Mouse (Mus musculus): ENCODE measurements around the gene Ppp1r14a. TPM values are rescaled to one million over a fixed set of nuclear protein-coding genes. Genes with fewer than 3 reads are reported as not detected.

Ppp1r14a gene
- total RNA-seq, 2 experiments from 2014 or later: not detected

DNA sequence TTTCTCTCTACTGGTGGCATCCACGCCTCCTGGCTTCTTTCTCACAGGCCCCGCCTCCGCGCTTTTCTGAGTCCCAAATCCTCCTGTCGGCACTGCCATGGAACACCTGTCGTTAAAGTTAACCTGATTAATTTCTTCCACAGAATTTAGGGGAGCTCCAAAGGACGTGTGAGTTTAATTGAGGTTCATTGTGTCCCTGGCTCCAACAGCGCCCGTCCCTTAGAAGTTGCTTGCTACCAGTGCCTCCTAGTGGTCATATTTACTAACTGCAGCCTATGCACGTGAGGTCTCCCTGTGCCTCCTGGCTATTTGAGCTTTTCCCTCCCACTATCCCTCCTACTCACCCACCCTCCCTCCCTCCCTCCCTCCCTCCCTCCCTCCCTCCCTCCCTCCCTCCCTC is 7.9 kb downstream of the Ppp1r14a start:
- ATAC-seq (replicated peaks; ENCODE audit: low FRiP score, poor library complexity, severe bottlenecking): peak; percentile 78; the same call in 1 of the 2 replicates

DNA sequence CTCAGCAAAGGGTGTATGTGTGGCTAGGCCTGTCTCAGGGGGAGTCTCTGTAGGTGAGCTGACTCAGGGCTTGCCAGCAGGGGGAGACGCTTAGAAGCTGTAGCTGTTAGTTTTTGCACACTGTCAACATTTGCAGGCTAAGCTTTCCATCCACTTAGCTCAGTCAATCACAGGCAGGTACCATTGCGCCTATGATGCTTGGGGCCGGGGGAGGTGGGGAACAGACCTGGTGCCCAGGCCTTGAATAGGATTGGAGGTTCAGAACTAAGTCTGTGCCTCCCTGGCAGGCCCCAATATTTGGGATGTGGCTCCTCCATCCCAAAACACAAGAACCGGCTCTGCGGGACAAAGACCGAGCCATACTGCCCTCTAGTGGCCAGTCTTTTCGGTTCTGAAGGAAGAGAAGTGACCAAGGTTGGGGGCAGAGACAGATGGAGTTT is 12.0 kb downstream of the Ppp1r14a start:
- 0 out of 2 replicates have a peak, but pooled peaks have one; percentile 32 for ATAC-seq (replicated peaks; ENCODE audit: low FRiP score, poor library complexity, severe bottlenecking)

DNA sequence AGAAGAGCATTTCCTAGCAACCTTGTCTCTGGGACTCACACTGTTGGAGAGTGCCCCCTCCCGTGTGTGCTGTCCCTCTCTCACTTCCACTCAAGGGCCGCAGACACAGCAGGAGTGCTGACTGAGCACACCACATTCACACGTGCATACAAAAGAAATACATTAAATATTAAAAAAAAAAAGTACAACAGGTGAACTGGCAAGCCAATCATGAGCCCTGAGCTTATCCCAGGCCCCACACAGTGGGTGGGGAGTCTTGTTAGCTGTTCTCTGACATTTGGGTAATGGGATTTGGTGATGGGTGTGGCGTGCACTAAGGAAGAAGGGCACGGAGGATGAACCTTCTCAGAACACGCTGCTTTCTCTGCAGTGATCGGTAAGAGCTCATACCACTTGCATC is 13.5 kb downstream of the Ppp1r14a start:
- ATAC-seq (replicated peaks; ENCODE audit: low FRiP score, poor library complexity, severe bottlenecking): no peak

DNA sequence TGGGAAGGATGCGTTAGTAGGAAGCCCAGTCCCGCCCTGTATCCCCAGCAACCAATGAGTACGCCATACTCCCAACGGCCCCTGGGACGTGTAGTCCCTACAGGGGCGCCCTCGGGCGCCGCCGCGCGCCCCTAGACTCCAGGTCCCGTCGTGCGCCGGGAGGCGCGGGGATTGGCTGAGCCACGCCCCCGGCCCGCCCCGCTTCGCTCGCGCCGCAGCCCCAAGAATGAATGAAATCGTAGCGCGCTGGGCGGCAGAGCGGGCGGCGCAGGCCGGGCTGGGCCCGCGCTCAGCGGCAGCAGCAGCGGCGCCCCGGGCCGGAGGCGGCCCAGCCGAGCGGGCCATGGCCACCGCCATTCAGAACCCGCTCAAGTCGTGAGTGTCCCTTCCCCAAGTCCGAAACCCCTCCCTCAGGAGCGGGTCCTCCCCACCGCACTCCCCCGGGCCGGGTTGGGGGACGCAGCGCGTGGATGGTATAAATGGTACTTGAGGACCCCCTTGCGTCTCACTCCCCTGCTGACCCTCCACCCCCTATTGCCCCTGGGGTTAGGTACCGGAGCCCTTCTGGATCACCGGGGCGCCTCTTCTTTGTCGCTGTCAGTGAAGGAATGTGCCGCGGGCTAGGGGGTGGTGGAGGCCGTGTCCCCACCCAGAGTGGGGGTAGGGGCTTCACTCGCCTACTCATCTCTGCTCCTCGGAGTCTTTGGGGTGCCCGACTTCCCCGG is 14.8 kb downstream of the Ppp1r14a start, which contains the start of gene Dpf1:
Dpf1 (plus strand) TSS at position 214 of the 725 bp plus-strand sequence.
- ATAC-seq (replicated peaks; ENCODE audit: low FRiP score, poor library complexity, severe bottlenecking): no peak

DNA sequence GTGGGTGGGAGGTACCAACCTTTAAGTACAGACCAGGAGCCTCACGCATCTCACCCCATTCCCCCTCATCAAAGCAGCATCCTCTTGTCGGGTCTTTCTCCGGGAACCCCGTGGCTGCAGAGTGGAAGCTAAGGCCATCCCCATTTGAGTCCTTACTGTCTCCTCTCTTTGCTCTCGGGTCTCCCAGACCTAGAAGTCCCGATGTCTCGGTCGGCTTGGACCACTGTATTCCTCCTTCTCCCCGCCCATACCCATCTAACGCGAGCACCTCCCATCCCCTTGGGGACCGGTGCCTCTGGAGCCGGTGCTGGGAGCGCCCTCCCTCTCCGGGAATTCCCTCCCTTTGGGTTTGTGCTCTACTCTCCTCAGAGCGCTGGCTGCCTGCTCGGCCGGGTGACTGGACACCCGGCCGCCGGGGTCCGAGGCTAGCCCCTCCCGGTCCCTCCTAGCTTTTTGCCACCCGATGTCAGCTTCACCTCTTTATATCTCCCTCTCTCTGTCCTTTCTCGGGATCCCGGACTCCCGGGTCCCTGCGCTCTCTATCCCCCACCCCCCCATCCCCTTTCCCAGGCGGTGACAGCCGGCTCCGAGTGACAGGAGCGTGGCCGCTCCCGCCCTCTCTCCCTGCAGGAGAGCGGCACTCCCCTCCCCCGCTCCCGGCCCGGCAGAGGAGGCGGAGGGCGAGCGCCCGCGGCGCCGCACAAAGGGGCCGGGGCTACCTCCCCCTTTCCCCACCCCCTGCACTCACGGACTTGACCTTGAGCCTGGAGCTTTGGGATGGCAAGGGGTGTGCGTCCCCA is 15.6 kb downstream of the Ppp1r14a start:
- no peak for ATAC-seq (replicated peaks; ENCODE audit: low FRiP score, poor library complexity, severe bottlenecking)

DNA sequence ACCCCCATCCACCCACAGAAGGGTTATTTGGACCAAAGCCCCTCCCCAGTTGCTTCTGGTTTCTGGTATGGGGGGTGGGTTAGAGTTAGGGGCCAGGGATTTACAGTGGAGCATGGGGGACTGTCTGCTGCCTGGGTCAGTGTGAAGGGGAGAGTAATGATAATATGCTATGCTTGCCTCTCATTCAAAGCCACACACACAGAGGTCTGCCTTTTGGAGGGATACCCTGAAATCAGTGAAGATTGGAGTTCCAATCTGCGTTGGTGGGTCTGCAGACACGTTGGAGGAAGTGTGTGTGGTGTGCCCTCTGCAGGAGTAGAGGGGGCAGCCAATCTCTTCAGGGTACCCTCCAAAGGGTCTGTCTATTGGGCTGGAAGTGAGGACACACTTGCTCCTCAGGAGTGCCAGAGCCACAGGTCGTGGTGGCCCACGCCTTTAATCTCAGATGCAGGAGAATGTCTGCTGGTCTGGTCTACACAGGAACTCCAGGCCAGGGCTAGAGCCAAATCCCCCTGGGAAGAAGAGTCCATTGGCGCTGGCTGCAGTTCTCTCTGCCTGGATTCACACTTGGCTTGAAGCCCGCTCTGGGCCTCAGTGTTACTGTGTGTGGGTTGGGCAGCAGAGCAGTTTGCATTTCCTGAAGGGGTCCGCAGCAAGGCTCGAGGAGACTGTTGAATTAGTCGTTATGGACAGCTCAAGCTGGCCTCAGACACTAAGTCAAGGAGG is 16.3 kb downstream of the Ppp1r14a start:
- ATAC-seq (replicated peaks; ENCODE audit: low FRiP score, poor library complexity, severe bottlenecking): no peak

DNA sequence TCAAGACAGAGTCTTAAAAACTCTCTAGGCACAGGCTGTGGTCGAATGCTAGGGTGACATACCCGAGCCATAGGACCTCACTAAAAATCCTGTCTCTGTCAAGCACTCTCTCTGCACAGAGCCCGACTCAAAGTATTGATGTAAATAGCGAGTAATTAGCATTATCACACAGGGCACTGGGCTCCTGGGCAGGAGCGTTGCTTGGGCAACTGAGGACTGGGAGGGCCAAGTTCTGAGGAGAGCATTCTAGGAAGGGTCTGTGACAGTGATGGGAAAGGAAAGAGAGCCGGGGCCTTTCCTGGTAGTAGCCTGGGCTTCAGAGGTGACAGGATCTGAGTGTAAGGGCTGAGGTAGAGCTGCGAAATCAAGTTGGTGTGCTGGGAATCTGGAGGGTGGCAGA is 17.0 kb downstream of the Ppp1r14a start:
- ATAC-seq (replicated peaks; ENCODE audit: low FRiP score, poor library complexity, severe bottlenecking): no peak

DNA sequence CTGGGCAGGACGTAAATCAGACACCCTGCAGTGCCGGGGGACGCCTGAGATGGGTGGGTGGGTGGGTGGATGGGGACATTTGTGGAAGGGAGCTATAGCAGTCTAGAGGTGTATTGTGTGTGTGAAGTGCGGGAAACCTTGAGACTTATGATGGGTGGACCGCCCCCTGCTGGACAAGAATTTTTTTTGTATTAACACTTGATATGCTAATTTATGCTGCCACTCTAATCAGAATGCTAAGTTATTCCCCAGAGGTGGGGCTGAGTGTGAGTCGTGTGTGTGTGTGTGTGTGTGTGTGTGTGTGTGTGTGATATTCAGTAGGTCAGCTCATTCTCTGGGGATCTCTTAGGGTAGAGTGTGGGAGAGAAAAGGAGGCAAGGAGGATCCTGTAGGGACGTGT is 17.5 kb downstream of the Ppp1r14a start:
- ATAC-seq (replicated peaks; ENCODE audit: low FRiP score, poor library complexity, severe bottlenecking): no peak

DNA sequence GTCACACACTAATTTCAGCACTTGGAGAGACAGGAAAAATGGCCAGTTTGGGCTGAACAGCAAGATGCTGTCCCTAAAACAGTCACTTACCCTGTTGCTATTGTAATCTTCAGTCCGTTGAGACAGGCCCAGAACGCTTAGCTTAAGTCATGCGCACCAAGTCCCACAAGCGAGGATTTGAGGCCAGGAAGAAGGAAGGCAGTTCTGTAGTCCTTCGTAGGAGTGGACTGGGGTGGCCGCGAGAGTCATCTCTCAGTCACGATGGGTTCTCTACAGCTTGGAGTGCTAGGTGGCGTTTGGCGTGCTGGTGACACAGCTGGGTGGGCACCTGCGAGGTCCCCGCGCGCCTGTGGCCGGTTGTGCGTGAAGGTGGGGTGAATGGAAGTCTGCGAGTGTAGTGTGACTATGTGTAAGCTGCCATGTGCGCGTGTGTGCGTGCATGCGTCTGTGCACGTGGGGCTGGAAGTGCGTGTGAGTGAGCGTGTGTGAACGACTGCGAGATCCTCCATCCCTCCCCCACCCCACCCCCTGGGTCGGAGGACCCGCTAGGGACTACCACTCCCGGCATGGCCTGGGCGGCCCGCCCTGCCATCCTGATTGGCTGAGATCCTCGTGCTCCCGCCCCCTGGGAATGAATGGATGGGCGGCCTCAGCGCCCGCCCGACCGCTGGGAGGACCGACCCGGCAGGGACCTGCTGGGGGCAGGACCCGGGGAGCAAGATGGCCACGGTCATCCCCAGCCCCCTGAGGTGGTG is 18.4 kb downstream of the Ppp1r14a start:
- peak; percentile 46; the same call in 1 of the 2 replicates for ATAC-seq (replicated peaks; ENCODE audit: low FRiP score, poor library complexity, severe bottlenecking)

DNA sequence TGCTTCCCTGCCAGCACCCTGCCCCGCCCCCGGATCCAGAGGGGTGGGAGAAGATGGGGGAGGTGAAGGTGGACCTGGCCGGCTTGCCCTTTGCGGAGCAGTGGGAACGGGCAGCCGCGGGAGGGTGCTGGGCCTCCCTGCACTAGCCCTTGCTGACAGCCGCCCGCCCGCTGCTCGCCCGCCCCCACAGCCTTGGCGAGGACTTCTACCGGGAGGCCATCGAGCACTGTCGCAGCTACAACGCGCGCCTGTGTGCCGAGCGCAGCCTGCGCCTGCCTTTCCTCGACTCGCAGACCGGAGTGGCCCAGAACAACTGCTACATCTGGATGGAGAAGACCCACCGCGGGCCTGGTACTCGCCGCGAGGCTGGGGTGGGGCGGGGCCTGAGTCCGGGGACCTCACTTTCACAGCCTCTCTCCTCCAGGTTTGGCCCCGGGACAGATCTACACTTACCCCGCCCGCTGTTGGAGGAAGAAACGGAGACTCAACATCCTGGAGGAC is 20.2 kb downstream of the Ppp1r14a start:
- no peak for ATAC-seq (replicated peaks; ENCODE audit: low FRiP score, poor library complexity, severe bottlenecking)

DNA sequence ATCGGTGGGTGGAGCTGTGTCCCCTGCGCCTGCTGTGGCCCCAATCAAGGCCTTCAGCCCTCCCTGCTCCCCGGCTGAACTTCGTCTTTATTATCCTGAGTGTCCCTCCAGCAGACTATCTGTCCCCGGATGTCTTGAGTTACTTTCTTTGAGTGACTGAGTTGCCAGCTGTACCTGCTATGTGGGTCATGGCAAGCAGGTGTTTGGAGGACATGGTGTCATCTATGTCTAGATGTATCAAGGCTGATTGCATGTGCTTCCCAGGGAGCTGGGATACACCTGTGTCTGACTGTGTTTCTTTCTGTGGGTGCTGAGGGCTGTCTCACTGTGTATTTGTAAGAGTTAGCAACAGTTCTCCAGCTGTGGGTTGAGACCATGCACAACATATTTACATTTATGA is 20.6 kb downstream of the Ppp1r14a start:
- no peak for ATAC-seq (replicated peaks; ENCODE audit: low FRiP score, poor library complexity, severe bottlenecking)

DNA sequence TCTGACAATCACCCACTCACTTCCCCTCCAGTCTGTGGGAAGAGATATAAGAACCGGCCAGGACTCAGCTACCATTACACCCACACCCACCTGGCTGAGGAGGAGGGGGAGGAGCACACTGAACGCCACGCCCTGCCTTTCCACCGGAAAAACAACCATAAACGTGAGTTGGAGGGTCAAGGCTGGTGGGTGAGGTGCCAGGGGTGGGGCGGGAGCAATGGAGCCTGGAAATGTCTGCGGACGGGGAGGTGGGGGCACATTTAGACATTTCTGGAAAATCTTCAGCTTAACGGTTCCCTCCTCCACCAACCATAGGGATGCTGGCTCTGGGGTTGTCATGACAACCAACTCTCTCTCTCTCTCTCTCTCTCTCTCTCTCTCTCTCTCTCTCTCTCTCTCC is 23.9 kb downstream of the Ppp1r14a start:
- no peak for ATAC-seq (replicated peaks; ENCODE audit: low FRiP score, poor library complexity, severe bottlenecking)

DNA sequence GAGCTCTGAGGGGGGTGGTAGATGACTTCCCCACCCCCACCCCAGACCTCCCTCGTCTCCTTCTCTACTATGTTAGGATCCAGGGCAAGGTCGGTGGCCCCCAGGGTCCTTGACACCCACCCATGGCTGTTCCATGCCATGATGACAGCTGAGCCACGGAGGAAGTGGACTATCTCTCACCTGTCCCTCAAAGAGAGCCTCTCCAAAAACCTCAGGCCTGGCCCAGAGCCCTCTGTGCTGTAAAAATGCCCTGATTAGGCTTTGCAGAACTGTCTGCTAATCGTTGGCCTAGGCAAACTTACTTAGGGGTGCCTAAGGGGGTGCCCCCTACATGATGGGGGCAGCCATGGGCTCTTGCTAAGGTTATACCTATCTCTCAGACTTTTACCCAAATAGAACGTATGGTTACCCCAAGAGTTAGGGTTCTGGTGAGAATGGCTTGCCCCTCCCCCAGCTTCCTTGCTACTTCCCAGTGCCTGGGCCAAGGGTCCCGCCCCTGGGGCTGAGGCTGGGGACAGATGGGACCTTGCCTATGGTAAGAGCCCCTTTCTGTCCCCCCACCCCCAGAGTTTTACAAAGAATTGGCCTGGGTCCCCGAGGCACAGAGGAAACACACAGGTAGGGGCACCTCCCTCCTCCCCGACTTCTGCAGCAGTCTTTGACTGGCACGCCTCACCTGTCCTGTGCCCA is 24.6 kb downstream of the Ppp1r14a start:
- ATAC-seq (replicated peaks; ENCODE audit: low FRiP score, poor library complexity, severe bottlenecking): no peak

DNA sequence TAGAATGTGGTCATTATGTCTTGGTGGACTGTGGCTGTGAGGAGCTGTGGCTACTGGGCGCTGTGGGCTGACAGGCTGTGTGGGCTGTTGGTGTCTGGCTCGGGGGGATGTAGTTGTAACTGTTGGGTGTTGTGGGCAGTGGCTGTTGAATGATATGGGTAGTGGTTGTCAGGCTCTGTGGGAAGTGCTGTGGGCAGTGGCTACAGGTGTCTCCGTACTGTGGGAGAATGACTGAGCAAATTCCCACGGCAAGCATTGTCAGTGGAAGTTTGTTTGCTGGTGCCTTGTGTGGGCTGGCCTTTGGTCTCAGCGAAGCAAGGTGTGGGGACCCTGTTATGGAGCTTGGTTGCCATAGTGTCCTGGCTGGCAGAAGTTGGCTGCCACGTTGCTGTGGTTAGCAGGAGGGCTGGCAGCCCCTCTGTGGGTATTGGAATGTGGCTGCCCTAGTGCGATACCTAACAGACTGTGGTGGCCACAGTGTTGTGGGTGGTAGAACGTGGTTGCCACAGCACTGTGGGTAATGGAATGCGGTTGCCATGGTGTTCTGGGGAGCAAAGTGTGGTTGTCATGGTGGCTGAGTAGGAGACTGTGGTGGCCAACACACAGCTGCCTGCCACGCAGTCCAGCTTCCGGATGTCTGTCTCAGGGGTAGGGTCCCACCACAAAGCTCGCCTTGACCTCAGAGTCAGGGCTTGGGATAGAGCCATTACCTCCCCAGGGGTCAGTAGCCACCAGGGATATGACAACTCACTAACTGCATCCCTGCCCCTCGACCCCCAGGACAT is 25.9 kb downstream of the Ppp1r14a start:
- ATAC-seq (replicated peaks; ENCODE audit: low FRiP score, poor library complexity, severe bottlenecking): no peak

DNA sequence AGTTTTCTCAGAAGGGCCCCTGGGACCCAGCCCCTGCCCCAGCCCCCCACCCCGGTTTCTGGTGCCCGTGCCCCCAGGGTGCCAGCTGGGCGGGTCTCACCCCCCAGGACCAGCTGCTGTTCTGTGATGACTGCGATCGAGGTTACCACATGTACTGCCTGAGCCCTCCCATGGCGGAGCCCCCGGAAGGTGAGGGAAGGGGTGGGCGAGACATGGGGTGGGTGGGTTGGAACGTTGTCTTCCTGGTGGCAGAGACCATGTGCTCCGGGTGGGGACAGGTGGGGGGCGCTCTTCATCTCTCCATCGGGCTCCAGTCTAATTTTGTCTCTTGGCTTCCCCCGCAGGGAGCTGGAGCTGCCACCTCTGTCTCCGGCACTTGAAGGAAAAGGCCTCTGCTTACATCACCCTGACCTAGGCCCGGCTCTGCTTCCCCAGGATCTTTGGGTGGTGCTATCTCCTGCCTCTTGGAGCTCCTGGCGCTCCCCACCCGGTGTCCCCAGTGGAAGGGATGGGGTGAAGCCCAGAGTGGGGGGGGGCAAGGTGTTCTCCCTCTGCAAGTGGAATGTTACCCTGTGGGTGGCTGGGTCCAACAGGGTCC is 27.1 kb downstream of the Ppp1r14a start:
- ATAC-seq (replicated peaks; ENCODE audit: low FRiP score, poor library complexity, severe bottlenecking): no peak

DNA sequence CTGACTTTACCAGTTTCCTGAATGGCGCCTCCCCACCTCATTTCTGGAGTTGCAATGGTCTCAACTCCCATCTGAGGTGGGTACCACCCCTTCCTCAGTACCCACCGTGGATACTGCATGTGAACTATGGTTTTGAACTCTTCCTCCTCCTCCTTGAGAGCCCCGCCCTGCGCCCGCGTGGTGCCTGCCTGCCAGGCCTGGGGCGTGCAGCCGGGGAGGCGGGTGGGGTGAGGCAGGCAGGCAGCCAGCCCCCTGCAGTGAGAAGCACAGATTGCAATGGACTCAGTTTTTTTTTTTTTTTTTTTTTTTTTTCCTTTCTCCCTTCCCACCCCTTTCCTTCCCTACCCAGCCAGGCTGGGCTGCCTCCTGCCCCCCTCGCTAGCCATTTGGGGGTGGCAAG is 27.9 kb downstream of the Ppp1r14a start:
- ATAC-seq (replicated peaks; ENCODE audit: low FRiP score, poor library complexity, severe bottlenecking): no peak

DNA sequence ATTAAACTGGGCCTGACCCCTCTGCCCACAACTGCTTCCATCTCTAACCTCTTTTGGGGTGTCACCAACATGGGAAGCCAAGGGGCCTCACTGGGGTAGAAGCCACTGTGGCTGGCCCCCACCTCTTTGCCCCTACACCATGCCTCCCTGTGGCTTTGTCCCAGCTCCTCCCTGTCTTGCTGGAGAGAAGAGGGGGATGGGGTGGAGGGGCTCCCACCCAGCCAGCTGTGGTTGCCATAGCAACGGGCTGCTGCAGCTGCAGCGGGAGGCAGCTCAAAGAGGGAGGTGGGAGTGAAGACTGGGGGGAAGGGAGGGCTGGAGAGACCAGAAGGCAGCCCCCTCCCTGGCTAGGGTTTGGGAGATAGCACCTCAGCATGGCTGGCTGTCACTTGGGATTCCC is 28.4 kb downstream of the Ppp1r14a start:
- ATAC-seq (replicated peaks; ENCODE audit: low FRiP score, poor library complexity, severe bottlenecking): no peak
